Mouse (Mus musculus) Patski (cell line): ENCODE measurements at regions not wholly inside any gene's neighbourhood (a gene's known extent, or its start where the extent isn't known, plus 50 kb on each side); places are given as distances from the start of the nearest gene placed in this dataset.
"Not testable (repeated sequence)": the region's sequence is repeated elsewhere in the genome, so short reads cannot be mapped to it uniquely, and the experiment has no call there.

Experiments
- ATAC-seq: fragments of 100-300 bp; one replicate; pipeline ENCODE4 v1.8.0; 2021
- CTCF ChIA-PET: fragments of 350-600 bp; sonication (Branson Sonifier 250); formaldehyde crosslinking; loops from one replicate; lab custom pipeline; 2022; ENCODE audit warnings: inconsistent platforms; lab: Charles Lee
- POLR2A ChIA-PET: fragments of 350-600 bp; sonication (Branson Sonifier 250); formaldehyde crosslinking; loops from one replicate; lab custom pipeline; 2022; ENCODE audit warnings: antibody characterized with exemption, inconsistent platforms; lab: Charles Lee
- DNase-seq: peaks from one replicate; pipeline ENCODE4 v3.0.0-alpha.2; 2011; ENCODE audit warnings: low read depth, low spot score
- H3K27me3 ChIP-seq: fragments of 371-371 bp; one replicate; pipeline ENCODE4 v1.5.1; 2021
- CTCF ChIP-seq: fragments of 100-300 bp; IDR thresholded peaks from one replicate; pipeline ENCODE4 v1.5.1; 2021
- in situ Hi-C: fragments of 300-500 bp; cut with MboI; formaldehyde crosslinking; loops from 3 replicates; pipeline ENCODE4 v1.11.1; 2018; ENCODE audit warnings: low pct_unique_long_range_greater_than_20kb, mixed read lengths

- no peak for TF ChIP-seq CTCF
- H3K27me3 ChIP-seq, result no peaks in the 10 kb centered on the region
- no peak for DNase-seq
- ChIA-PET CTCF (interaction anchor here (1.0 kb wide), 1 partner anchor 31 kb away, joined by 3 read pairs; no protein-coding TSS in a partner anchor), POLR2A (interaction anchor here (1.2 kb wide), 1 partner anchor 126 kb away, joined by 4 read pairs; no protein-coding TSS in a partner anchor)
- ATAC-seq, result no peak
- in situ Hi-C loops, result no loop called here
These were observed 83.0 kb upstream of the Arl4c start for GRCm38 (mm10) chr1:88784866-88785620.

GRCm38 (mm10) chr1:88786066-88786465, 84.0 kb upstream of the Arl4c start:
- H3K27me3 ChIP-seq, result no peaks in the 10 kb centered on the region
- in situ Hi-C loops, result no loop called here
- TF ChIP-seq CTCF, result no peak
- DNase-seq (no peak), ATAC-seq (no peak)
- ChIA-PET CTCF (no interaction called here), POLR2A (interaction anchor here (1.2 kb wide), 1 partner anchor 125 kb away, joined by 4 read pairs; no protein-coding TSS in a partner anchor)

GRCm38 (mm10) chr1:88790674-88791073, 88.7 kb upstream of the Arl4c start:
- TF ChIP-seq CTCF, result no peak
- in situ Hi-C loops, result no loop called here
- CTCF ChIA-PET, result interaction anchor here (1.2 kb wide), 1 partner anchor 10 kb away, joined by 3 read pairs; no protein-coding TSS in a partner anchor
- POLR2A ChIA-PET, result no interaction called here
- H3K27me3 ChIP-seq, result no peaks in the 10 kb centered on the region
- ATAC-seq (no peak), DNase-seq (no peak)

- DNase-seq (no peak), ATAC-seq (no peak)
- in situ Hi-C loops, result no loop called here
- ChIA-PET CTCF (no interaction called here), POLR2A (no interaction called here)
- no peak for TF ChIP-seq CTCF
- H3K27me3 ChIP-seq, result no peaks in the 10 kb centered on the region
These were observed 92.9 kb upstream of the Arl4c start for GRCm38 (mm10) chr1:88794926-88795325.

- no peak for TF ChIP-seq CTCF
- ChIA-PET POLR2A (no interaction called here), CTCF (no interaction called here)
- ATAC-seq, result no peak
- DNase-seq, result no peak
- in situ Hi-C loops, result no loop called here
- H3K27me3 ChIP-seq, result no peaks in the 10 kb centered on the region
These were observed 96.5 kb upstream of the Arl4c start for GRCm38 (mm10) chr1:88798473-88798872.

- in situ Hi-C loops, result no loop called here
- ChIA-PET POLR2A (no interaction called here), CTCF (no interaction called here)
- DNase-seq (no peak), ATAC-seq (no peak)
- no peaks in the 10 kb centered on the region for H3K27me3 ChIP-seq
- no peak for TF ChIP-seq CTCF
These were observed 96.9 kb upstream of the Arl4c start for GRCm38 (mm10) chr1:88798874-88799273.

GRCm38 (mm10) chr1:88799343-88799742, 97.3 kb upstream of the Arl4c start:
- no peak for DNase-seq
- no peaks in the 10 kb centered on the region for H3K27me3 ChIP-seq
- in situ Hi-C loops, result no loop called here
- POLR2A ChIA-PET, result no interaction called here
- no peak for ATAC-seq
- no peak for TF ChIP-seq CTCF
- CTCF ChIA-PET, result no interaction called here

- no peaks in the 10 kb centered on the region for H3K27me3 ChIP-seq
- no peak for TF ChIP-seq CTCF
- in situ Hi-C loops, result no loop called here
- ATAC-seq (no peak), DNase-seq (no peak)
- ChIA-PET POLR2A (interaction anchor here (0.6 kb wide), 1 partner anchor 273 kb away, joined by 4 read pairs; no protein-coding TSS in a partner anchor), CTCF (interaction anchor here (1.0 kb wide), 1 partner anchor 9 kb away, joined by 3 read pairs; no protein-coding TSS in a partner anchor)
These were observed 97.8 kb upstream of the Arl4c start for GRCm38 (mm10) chr1:88799789-88800188.

GRCm38 (mm10) chr1:88800411-88800810, 98.4 kb upstream of the Arl4c start:
- ATAC-seq, result no peak
- no peak for DNase-seq
- TF ChIP-seq CTCF, result no peak
- in situ Hi-C loops, result no loop called here
- CTCF ChIA-PET, result interaction anchor here (1.0 kb wide), 1 partner anchor 10 kb away, joined by 3 read pairs; no protein-coding TSS in a partner anchor
- POLR2A ChIA-PET, result interaction anchor here (0.6 kb wide), 1 partner anchor 273 kb away, joined by 4 read pairs; no protein-coding TSS in a partner anchor
- H3K27me3 ChIP-seq, result no peaks in the 10 kb centered on the region

GRCm38 (mm10) chr1:88801151-88801550, 99.1 kb upstream of the Arl4c start:
- POLR2A ChIA-PET, in situ Hi-C loops, CTCF ChIA-PET, H3K27me3 ChIP-seq, DNase-seq, ATAC-seq: not testable (repeated sequence)

GRCm38 (mm10) chr1:88806960-88807359, 104.9 kb upstream of the Arl4c start:
- ATAC-seq (no peak), DNase-seq (no peak)
- ChIA-PET POLR2A (no interaction called here), CTCF (no interaction called here)
- H3K27me3 ChIP-seq, result no peaks in the 10 kb centered on the region
- TF ChIP-seq CTCF, result peak; percentile 42
- in situ Hi-C loops, result no loop called here
